In genomic region chr9:83962098-83963086, GRCm38 (mm10) we compare ENCODE assay signal across 8 mouse cellular contexts. TPM values are rescaled to one million over a fixed set of nuclear protein-coding genes. Genes with fewer than 3 reads are reported as not detected.
A peak's percentile ranks its signal among the peaks of the same experiment; 100 is the strongest.
DNase-seq lines count a peak whose midpoint lies in the region; ATAC-seq and TF ChIP-seq lines count a peak whose summit lies in the region.

No protein-coding gene starts in this region.

- no peaks in the 10 kb centered on the region for H3K27me3 ChIP-seq in liver, embryonic 12.5 days (replicated peaks)
- no peaks in the 10 kb centered on the region for H3K27me3 ChIP-seq in cerebellum, adult 2 months (ENCODE audit: control insufficient read depth, insufficient read depth, low read length)
- no peaks in the 10 kb centered on the region for H3K27me3 ChIP-seq in midbrain, embryonic 13.5 days
- no peaks in the 10 kb centered on the region for H3K27me3 ChIP-seq in intestine, postnatal 0 days (replicated peaks; ENCODE audit: control insufficient read depth, insufficient read depth, low read length)

- no peak for TF ChIP-seq POLR2A in cerebellum, adult 2 months (IDR thresholded peaks at IDR 0.05; ENCODE audit: borderline replicate concordance, insufficient read depth, low read length)

- peak; percentile 13 for DNase-seq in liver
- peak; percentile 81 for DNase-seq in cerebellum, adult 2 months
- peak; percentile 20 for DNase-seq in gonadal fat pad, adult 2 months (ENCODE audit: low read depth)
- DNase-seq in layer of hippocampus, postnatal 10 days (ENCODE audit: low spot score in 2 of 2) = peak; percentile 70 to 82

- no peak for TF ChIP-seq CTCF in cerebellum, adult 2 months (IDR thresholded peaks at IDR 0.05; ENCODE audit: borderline replicate concordance, insufficient read depth, low read depth, low read length)
- no peak for TF ChIP-seq CTCF in intestine, postnatal 0 days (IDR thresholded peaks at IDR 0.05; ENCODE audit: low read depth)

- no peak for ATAC-seq in liver, embryonic 12.5 days
- peak; percentile 87 for ATAC-seq in midbrain, embryonic 13.5 days
- ATAC-seq in megakaryocyte-erythroid progenitor cell, adult 5-6 weeks (replicated peaks; ENCODE audit: low FRiP score, low TSS enrichment, poor library complexity, severe bottlenecking) = no peak
- no peak for ATAC-seq in intestine, postnatal 0 days

- H3K4me3 ChIP-seq in liver, embryonic 12.5 days = no peak overlapping the region
- H3K4me3 ChIP-seq in cerebellum, adult 2 months (replicated peaks; ENCODE audit: insufficient read depth, low read depth, low read length) = no peak overlapping the region
- H3K4me3 ChIP-seq in midbrain, embryonic 13.5 days (replicated peaks) = no peak overlapping the region
- H3K4me3 ChIP-seq in intestine, postnatal 0 days (ENCODE audit: low read depth, low read length) = no peak overlapping the region

- no peak overlapping the region for H3K9ac ChIP-seq in liver, embryonic 12.5 days
- no peak overlapping the region for H3K9ac ChIP-seq in midbrain, embryonic 13.5 days (replicated peaks)
- H3K9ac ChIP-seq in intestine, postnatal 0 days (ENCODE audit: low read depth, low read length) = no peak overlapping the region

- H3K27ac ChIP-seq in liver, embryonic 12.5 days = no peak overlapping the region
- H3K27ac ChIP-seq in cerebellum, adult 2 months (ENCODE audit: insufficient read depth, low read length) = no peak overlapping the region
- H3K27ac ChIP-seq in midbrain, embryonic 13.5 days = no peak overlapping the region
- H3K27ac ChIP-seq in intestine, postnatal 0 days (ENCODE audit: low read depth, low read length) = no peak overlapping the region

- no peaks in the 10 kb centered on the region for H3K36me3 ChIP-seq in liver, embryonic 12.5 days
- no peaks in the 10 kb centered on the region for H3K36me3 ChIP-seq in midbrain, embryonic 13.5 days
- H3K36me3 ChIP-seq in intestine, postnatal 0 days (ENCODE audit: control insufficient read depth, insufficient read depth) = no peaks in the 10 kb centered on the region

- H3K4me2 ChIP-seq in liver, embryonic 12.5 days = no peak overlapping the region
- no peak overlapping the region for H3K4me2 ChIP-seq in midbrain, embryonic 13.5 days (replicated peaks)
- H3K4me2 ChIP-seq in intestine, postnatal 0 days (replicated peaks; ENCODE audit: low read depth) = no peak overlapping the region

- H3K9me3 ChIP-seq in liver, embryonic 12.5 days (replicated peaks) = no peaks in the 10 kb centered on the region
- H3K9me3 ChIP-seq in midbrain, embryonic 13.5 days = no peaks in the 10 kb centered on the region; the same call in 1 of the 2 replicates
- H3K9me3 ChIP-seq in intestine, postnatal 0 days (ENCODE audit: control insufficient read depth) = no peaks in the 10 kb centered on the region

- H3K4me1 ChIP-seq in liver, embryonic 12.5 days = no peaks in the 10 kb centered on the region
- H3K4me1 ChIP-seq in cerebellum, adult 2 months (ENCODE audit: control insufficient read depth, insufficient read depth, low read length) = peaks cover 4% of the 10 kb centered on the region; the same call in 1 of the 2 replicates
- peaks cover 14% of the 10 kb centered on the region for H3K4me1 ChIP-seq in midbrain, embryonic 13.5 days (replicated peaks)
- H3K4me1 ChIP-seq in intestine, postnatal 0 days (replicated peaks; ENCODE audit: control insufficient read depth, insufficient read depth, low read length) = no peaks in the 10 kb centered on the region

- 76% methylated on average over 10 of the region's 10 CpGs for WGBS in liver, embryonic 12.5 days (ENCODE audit: insufficient replicate concordance)
- 22% methylated on average over 10 of the region's 10 CpGs for WGBS in cerebellum, adult 2 months
- WGBS in midbrain, embryonic 13.5 days = 62% methylated on average over 10 of the region's 10 CpGs
- 76% methylated on average over 10 of the region's 10 CpGs for WGBS in intestine, postnatal 0 days

RNA-seq across cellular contexts. Expression of gene Bckdhb, which starts 37.4 kb away (rescaled TPM):
- polyA plus RNA-seq in liver, embryonic 12.5 days (2016; fragmentation: Nextera tagmentation; extraction: Ambion mirVana) = 22.4 and 24.2 TPM in 2 replicates
- 59.0 and 60.3 TPM in 2 replicates for polyA plus RNA-seq in cerebellum, adult 2 months (2012; rRNA removed)
- 36.5 and 48.1 TPM in 2 replicates for polyA plus RNA-seq in gonadal fat pad, adult 2 months (2012; rRNA removed)
- total RNA-seq in layer of hippocampus, postnatal 10 days (2021) = 10 to 100 TPM; 30.0 to 30.8 TPM
- polyA plus RNA-seq in midbrain, embryonic 13.5 days (2015; fragmentation: Nextera tagmentation; extraction: Ambion mirVana) = 31.0 and 31.4 TPM in 2 replicates
- total RNA-seq in megakaryocyte-erythroid progenitor cell, adult 5-6 weeks (2014; fragmentation: Nextera tagmentation) = 20.0 and 40.7 TPM in 2 replicates
- 12.2 and 13.8 TPM in 2 replicates for total RNA-seq in megakaryocyte-erythroid progenitor cell, adult 5-6 weeks (2017)
- 6.2 and 7.4 TPM in 2 replicates for polyA plus RNA-seq in intestine, postnatal 0 days (2015; fragmentation: Nextera tagmentation; extraction: Ambion mirVana)

Comparison
In these comparisons a context has a peak if more than half of its experiments do, and no peak if none do; other contexts are left out.
1. DNase-seq: peak in every context shown above with its lines; median percentile 81 in cerebellum, adult 2 months; 76 in layer of hippocampus, postnatal 10 days; 20 in gonadal fat pad, adult 2 months; 13 in liver.